Mouse (Mus musculus): Measurements from ENCODE around the gene Fga. TPM values are rescaled to one million over a fixed set of nuclear protein-coding genes. Genes with fewer than 3 reads are reported as not detected.

The Fga gene
- polyA plus RNA-seq, 1 experiment from 2014 or later = 0.20 TPM

DNA sequence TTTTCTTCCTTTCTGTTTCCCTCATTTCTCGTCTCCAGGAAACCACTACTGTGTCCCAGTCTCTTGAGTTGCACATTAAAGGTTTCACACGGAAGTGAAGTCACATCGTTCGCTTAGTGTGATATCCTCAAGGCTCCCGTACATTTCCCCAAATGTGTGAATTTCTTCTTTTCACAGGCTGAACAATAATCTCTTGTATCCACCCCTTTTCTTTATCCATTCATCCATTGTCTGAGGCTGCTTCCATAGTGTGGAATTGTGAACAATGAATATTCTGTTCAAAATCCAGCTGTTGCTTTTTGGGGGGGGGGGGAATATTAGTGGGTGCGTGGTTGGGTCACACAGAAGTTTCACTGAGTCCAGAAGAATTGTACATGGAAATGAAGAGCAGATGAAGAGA lies 840 bp upstream of the Fga start:
- ATAC-seq (ENCODE audit: insufficient read depth) = no peak
- 75% methylated on average over 6 of the region's 6 CpGs for WGBS

DNA sequence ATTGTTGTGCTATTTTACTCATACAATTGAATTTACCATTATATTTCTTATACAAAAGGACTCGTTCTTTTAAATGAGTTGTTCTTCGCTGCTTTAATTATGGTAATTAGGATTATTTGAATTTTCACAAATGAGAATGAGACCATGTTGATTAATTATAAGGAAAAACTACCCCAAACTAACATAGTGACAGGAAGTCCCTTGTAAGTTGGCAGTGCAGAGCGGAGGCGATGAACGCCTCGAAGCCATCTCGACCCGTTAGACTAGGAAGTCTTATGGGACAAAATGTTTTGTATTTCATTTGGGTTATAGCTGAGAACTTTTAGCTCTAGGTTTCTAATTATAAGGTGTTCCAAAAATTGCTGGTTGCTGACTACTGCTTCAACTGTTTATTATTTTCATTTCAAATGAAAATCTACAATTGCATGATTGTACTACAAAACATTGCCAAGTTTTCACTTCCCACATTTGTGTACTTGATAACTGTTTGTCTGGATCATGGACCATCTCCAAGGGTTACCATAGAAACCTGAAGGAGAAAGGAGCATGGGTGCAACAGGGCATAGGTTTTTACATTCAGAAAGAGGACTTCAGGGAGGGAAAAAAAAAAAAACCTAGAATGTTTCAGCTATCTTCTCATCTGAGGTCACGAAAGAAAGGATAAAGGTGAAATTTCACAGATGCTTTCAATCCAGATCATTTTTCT lies 1.8 kb downstream of the Fga start:
- H3K36me3 ChIP-seq (ENCODE audit: insufficient read depth) = no peaks in the 10 kb centered on the region
- no peak overlapping the region for H3K9ac ChIP-seq
- no peak overlapping the region for H3K4me2 ChIP-seq
- DNase-seq = no peak
- ATAC-seq (ENCODE audit: insufficient read depth) = no peak
- H3K27me3 ChIP-seq (ENCODE audit: insufficient read depth, low read length) = no peaks in the 10 kb centered on the region
- no peak overlapping the region for H3K27ac ChIP-seq (ENCODE audit: low read depth)
- WGBS = 87% methylated on average over 9 of the region's 9 CpGs
- no peak overlapping the region for H3K4me3 ChIP-seq (ENCODE audit: low read depth, low read length)
- H3K9me3 ChIP-seq (ENCODE audit: low read depth, low read length) = no peaks in the 10 kb centered on the region
- H3K4me1 ChIP-seq (ENCODE audit: insufficient read depth) = no peaks in the 10 kb centered on the region
- TF ChIP-seq CTCF (IDR thresholded peaks at IDR 0.05; ENCODE audit: low read depth) = no peak

More for the DNA sequence above, 840 bp upstream of the Fga start:
- no peak overlapping the region for H3K4me3 ChIP-seq (ENCODE audit: low read depth, low read length)
- no peaks in the 10 kb centered on the region for H3K9me3 ChIP-seq (ENCODE audit: low read depth, low read length)
- no peak for TF ChIP-seq CTCF (IDR thresholded peaks at IDR 0.05; ENCODE audit: low read depth)
- H3K27me3 ChIP-seq (ENCODE audit: insufficient read depth, low read length) = no peaks in the 10 kb centered on the region
- H3K27ac ChIP-seq (ENCODE audit: low read depth) = no peak overlapping the region
- no peaks in the 10 kb centered on the region for H3K4me1 ChIP-seq (ENCODE audit: insufficient read depth)
- H3K9ac ChIP-seq = no peak overlapping the region
- no peak for DNase-seq
- no peak overlapping the region for H3K4me2 ChIP-seq
- no peaks in the 10 kb centered on the region for H3K36me3 ChIP-seq (ENCODE audit: insufficient read depth)

DNA sequence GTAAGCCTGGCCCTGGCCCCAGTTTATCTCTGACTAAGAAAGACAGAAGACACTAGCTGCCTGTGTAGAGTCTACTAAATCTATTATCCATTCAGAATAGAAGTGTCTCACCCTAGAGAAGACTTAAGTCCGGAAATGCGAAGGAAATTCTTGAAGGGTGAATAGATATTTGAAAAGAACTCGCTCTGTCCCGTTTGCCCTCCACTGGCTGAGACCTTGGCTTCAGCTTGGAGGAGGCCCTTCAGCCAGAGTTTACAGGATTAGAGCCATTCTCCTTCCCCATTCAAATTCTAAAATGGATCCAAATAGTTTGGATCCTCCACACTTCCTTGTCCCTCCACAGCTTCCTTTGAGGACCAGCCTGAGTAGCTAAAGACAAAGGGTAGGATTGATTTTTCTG lies 4.5 kb downstream of the Fga start:
- no peak overlapping the region for H3K4me2 ChIP-seq
- no peaks in the 10 kb centered on the region for H3K9me3 ChIP-seq (ENCODE audit: low read depth, low read length)
- no peak for DNase-seq
- H3K4me3 ChIP-seq (ENCODE audit: low read depth, low read length) = no peak overlapping the region
- H3K27ac ChIP-seq (ENCODE audit: low read depth) = no peak overlapping the region
- no peaks in the 10 kb centered on the region; the same call in 1 of the 2 replicates for H3K27me3 ChIP-seq (ENCODE audit: insufficient read depth, low read length)
- H3K9ac ChIP-seq = no peak overlapping the region
- TF ChIP-seq CTCF (IDR thresholded peaks at IDR 0.05; ENCODE audit: low read depth) = no peak
- H3K36me3 ChIP-seq (ENCODE audit: insufficient read depth) = no peaks in the 10 kb centered on the region
- WGBS = 82% methylated on average over 4 of the region's 4 CpGs
- H3K4me1 ChIP-seq (ENCODE audit: insufficient read depth) = no peaks in the 10 kb centered on the region
- ATAC-seq (ENCODE audit: insufficient read depth) = no peak

DNA sequence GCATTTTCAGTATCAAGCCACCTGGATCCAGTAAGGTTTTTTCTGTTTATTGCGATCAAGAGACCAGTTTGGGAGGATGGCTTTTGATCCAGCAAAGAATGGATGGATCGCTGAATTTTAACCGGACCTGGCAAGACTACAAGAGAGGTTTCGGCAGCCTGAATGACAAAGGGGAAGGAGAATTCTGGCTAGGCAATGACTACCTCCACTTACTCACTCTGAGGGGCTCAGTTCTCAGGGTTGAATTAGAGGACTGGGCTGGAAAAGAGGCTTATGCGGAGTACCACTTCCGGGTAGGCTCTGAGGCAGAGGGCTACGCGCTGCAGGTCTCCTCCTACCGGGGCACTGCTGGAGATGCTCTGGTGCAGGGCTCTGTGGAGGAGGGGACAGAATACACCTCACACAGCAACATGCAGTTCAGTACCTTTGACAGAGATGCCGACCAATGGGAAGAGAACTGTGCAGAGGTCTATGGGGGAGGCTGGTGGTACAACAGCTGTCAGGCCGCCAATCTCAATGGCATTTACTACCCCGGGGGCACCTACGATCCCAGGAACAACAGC lies 7.0 kb downstream of the Fga start:
- Histone ChIP-seq H3K27me3 (ENCODE audit: insufficient read depth, low read length) (no peaks in the 10 kb centered on the region; the same call in 1 of the 2 replicates), H3K9me3 (ENCODE audit: low read depth, low read length) (no peaks in the 10 kb centered on the region), H3K4me2 (no peak overlapping the region), H3K27ac (ENCODE audit: low read depth) (no peak overlapping the region), H3K4me3 (ENCODE audit: low read depth, low read length) (no peak overlapping the region), H3K9ac (no peak overlapping the region), H3K4me1 (ENCODE audit: insufficient read depth) (no peaks in the 10 kb centered on the region), H3K36me3 (ENCODE audit: insufficient read depth) (no peaks in the 10 kb centered on the region)
- DNase-seq (no peak), ATAC-seq (ENCODE audit: insufficient read depth) (no peak)
- WGBS = 57% methylated on average over 13 of the region's 13 CpGs
- no peak for TF ChIP-seq CTCF (IDR thresholded peaks at IDR 0.05; ENCODE audit: low read depth)

DNA sequence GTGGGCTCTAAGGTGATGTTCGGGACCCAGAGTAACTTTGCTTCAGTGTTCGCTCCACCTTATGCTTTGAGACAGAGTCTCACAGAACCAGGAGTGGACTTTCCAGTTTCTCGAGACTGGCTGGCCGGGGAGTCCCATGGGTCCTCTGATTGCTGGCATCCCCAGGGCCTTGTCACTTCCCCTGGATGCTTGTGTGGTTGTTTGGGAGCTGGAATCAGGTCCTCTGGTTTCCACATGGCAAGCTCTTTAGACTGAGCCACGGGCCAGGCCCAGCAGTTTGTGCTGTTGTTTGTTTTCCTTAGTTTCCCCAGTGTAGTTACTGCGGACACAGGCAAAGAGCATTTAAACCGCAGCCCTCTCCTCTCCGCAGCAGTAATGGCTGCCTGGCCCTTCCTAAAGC lies 7.9 kb downstream of the Fga start:
- Histone ChIP-seq H3K4me1 (ENCODE audit: insufficient read depth) (no peaks in the 10 kb centered on the region), H3K36me3 (ENCODE audit: insufficient read depth) (no peaks in the 10 kb centered on the region), H3K9ac (no peak overlapping the region), H3K4me2 (no peak overlapping the region), H3K27me3 (ENCODE audit: insufficient read depth, low read length) (no peaks in the 10 kb centered on the region; the same call in 1 of the 2 replicates), H3K9me3 (ENCODE audit: low read depth, low read length) (no peaks in the 10 kb centered on the region), H3K27ac (ENCODE audit: low read depth) (no peak overlapping the region), H3K4me3 (ENCODE audit: low read depth, low read length) (no peak overlapping the region)
- ATAC-seq (ENCODE audit: insufficient read depth) (no peak), DNase-seq (no peak)
- no peak for TF ChIP-seq CTCF (IDR thresholded peaks at IDR 0.05; ENCODE audit: low read depth)
- 73% methylated on average over 8 of the region's 8 CpGs for WGBS

DNA sequence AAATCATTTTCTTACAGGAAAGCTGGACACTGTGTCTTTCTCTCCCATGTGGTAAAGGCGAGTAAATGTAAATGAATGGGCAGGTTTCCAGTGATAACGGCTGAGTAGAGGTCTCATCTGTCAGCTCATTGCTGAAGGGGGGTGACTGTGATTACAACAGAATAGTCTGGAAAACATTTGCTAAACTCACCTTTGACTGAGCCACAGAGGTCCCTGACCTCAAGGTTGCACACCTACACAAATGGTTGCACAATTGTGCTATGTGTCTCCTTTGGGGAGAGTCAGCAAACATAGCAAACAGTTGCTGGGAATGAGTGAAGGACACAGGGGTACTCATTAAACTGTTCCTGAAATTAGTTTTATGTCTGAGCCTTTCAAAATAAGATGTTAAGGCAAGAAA lies 13.0 kb downstream of the Fga start:
- H3K9ac ChIP-seq = no peak overlapping the region
- H3K4me1 ChIP-seq (ENCODE audit: insufficient read depth) = no peaks in the 10 kb centered on the region
- no peak for DNase-seq
- no peak for TF ChIP-seq CTCF (IDR thresholded peaks at IDR 0.05; ENCODE audit: low read depth)
- H3K36me3 ChIP-seq (ENCODE audit: insufficient read depth) = no peaks in the 10 kb centered on the region
- ATAC-seq (ENCODE audit: insufficient read depth) = no peak
- WGBS = 59% methylated on average over 2 of the region's 2 CpGs
- no peaks in the 10 kb centered on the region for H3K9me3 ChIP-seq (ENCODE audit: low read depth, low read length)
- H3K4me2 ChIP-seq = no peak overlapping the region
- H3K27ac ChIP-seq (ENCODE audit: low read depth) = no peak overlapping the region
- H3K4me3 ChIP-seq (ENCODE audit: low read depth, low read length) = no peak overlapping the region
- H3K27me3 ChIP-seq (ENCODE audit: insufficient read depth, low read length) = no peaks in the 10 kb centered on the region

DNA sequence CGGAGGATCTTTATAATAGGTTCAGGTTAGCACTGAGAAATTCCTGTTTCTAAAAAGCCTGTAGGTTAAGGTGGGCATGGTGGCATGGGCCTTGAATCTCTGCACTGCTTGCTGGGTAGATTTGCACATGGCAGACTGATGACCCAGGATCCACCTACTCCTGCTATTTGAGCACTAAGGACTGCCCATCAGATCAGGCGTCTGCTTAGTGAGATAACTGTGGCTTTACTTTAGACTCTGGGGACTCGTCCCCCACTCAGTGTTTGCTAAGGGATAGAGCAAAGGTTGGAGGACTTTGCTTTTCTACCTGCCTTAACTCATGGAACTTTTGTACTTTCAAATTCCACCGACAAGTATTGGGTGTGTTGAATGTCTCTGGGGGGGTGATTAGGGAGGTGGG lies 13.8 kb downstream of the Fga start:
- DNase-seq (no peak), ATAC-seq (ENCODE audit: insufficient read depth) (no peak)
- Histone ChIP-seq H3K4me2 (no peak overlapping the region), H3K27me3 (ENCODE audit: insufficient read depth, low read length) (no peaks in the 10 kb centered on the region), H3K4me1 (ENCODE audit: insufficient read depth) (no peaks in the 10 kb centered on the region), H3K4me3 (ENCODE audit: low read depth, low read length) (no peak overlapping the region), H3K27ac (ENCODE audit: low read depth) (no peak overlapping the region), H3K36me3 (ENCODE audit: insufficient read depth) (no peaks in the 10 kb centered on the region), H3K9me3 (ENCODE audit: low read depth, low read length) (no peaks in the 10 kb centered on the region), H3K9ac (no peak overlapping the region)
- WGBS = 56% methylated on average over 4 of the region's 4 CpGs
- no peak for TF ChIP-seq CTCF (IDR thresholded peaks at IDR 0.05; ENCODE audit: low read depth)

Data from lung, embryonic 14.5 days (tissue).